Mouse (Mus musculus): ENCODE data around the gene Lifr.

Gene Lifr

GRCm38 (mm10) chr15:7090211-7090765 is at the start of gene Lifr:
Lifr (plus strand) TSS chr15:7090614.
- no peak for DNase-seq

DNA sequence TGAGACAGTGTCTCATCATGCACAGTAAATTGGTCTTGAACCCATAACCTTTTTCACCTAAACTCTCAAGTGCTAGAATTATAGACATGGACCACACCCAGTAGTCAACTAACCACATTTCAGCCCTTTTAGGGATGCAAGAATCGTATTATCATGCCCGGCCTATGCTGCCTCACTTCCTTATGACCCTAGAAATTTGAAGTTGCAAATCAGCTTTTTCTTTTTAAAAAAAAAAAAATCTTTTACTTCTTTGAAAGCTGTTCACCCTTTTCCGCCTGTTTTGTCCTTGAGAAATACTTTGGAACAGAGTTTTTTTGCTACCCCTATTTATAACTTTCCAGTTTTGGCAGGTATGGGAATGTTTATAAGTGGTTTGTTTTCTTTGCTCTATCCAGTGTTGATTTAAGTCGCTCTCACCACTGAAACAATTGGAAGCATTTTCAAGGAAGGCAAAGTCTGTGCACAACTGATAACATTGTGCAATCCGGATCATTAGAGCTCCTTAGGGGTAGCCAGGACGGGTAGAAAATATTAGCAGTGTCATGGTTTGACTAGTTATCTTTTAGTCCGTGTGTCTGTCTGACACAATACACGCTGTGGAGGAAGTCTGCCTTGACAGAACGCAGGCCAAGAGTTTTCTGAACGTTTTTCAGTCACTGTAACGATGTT is 46.2 kb upstream of the Lifr start:
- DNase-seq = no peak

DNA sequence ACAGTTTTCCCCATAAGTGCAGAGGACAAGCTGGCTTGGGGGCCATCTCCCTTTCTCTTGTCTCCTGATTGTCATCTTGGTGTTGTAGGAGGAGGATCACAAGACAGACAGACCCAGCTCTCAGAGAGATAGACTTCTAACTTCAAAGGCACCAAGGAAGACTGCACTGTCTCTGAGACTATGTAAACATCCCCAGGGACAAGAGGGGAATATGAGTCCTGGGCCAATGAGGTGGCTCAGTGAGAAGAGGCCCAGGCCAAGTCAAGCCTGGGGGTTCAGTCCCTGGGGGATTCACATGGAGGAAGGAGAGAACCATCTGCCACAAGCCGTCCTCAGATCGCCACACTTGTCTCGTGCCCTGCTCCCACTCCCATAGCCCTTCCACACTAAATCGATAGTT is 45.4 kb upstream of the Lifr start:
- DNase-seq = no peak

DNA sequence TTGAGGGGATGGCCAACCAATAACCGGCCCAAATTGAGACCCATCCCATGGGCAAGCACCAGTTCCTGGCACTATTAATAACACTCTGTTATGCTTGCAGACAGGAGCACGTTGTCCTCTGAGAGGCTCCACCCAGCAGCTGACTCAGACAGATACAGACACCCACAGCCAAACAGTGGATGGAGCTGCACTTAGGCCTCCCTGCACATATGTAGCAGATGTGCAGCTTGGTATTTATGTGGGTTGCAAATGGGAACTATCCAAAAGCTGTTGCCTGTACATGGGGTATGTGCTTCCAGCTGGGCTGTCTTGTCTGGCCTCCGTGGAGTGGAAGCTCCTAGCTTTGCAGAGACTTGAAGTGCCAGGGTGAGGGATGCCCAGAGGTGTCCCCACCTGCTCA is 42.5 kb upstream of the Lifr start:
- DNase-seq = no peak

GRCm38 (mm10) chr15:7048916-7049315 is 41.5 kb upstream of the Lifr start:
- no peak for DNase-seq

GRCm38 (mm10) chr15:7051666-7052065 is 38.7 kb upstream of the Lifr start:
- no peak for DNase-seq

- DNase-seq = no peak
Observed at GRCm38 (mm10) chr15:7052117-7052516, 38.3 kb upstream of the Lifr start.

GRCm38 (mm10) chr15:7056851-7057250 is 33.6 kb upstream of the Lifr start:
- DNase-seq = no peak

- no peak for DNase-seq
Observed at GRCm38 (mm10) chr15:7060522-7060921, 29.9 kb upstream of the Lifr start.

GRCm38 (mm10) chr15:7061995-7062697 is 28.3 kb upstream of the Lifr start:
- DNase-seq = no peak

GRCm38 (mm10) chr15:7062698-7063009 is 27.8 kb upstream of the Lifr start:
- DNase-seq = no peak

- DNase-seq = no peak
Observed at GRCm38 (mm10) chr15:7063521-7064240, 26.7 kb upstream of the Lifr start.

- no peak for DNase-seq
Observed at GRCm38 (mm10) chr15:7064992-7065523, 25.4 kb upstream of the Lifr start.

- DNase-seq = no peak
Observed at GRCm38 (mm10) chr15:7065624-7066023, 24.8 kb upstream of the Lifr start.

DNA sequence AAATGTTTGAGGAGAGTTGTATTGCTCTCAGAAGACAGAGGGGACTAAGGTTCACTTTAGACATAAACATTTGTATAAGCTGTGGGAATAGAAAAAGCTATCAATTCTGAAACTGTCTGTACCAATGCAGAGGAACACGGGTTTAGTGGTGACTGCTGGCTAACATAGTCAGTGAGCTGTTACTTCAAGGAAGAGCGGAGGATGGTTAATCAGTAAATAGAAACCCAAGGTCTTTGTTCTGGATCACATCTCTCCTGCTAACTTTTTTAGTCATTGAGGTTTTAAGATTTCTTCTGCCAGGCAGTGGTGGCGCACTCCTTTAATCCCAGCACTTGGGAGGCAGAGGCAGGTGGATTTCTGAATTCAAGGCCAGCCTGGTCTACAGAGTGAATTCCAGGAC is 23.7 kb upstream of the Lifr start:
- DNase-seq = no peak

GRCm38 (mm10) chr15:7069374-7069773 is 21.0 kb upstream of the Lifr start:
- DNase-seq = no peak

- no peak for DNase-seq
Observed at GRCm38 (mm10) chr15:7070199-7070794, 20.1 kb upstream of the Lifr start.

GRCm38 (mm10) chr15:7073269-7073668 is 17.1 kb upstream of the Lifr start:
- no peak for DNase-seq

DNA sequence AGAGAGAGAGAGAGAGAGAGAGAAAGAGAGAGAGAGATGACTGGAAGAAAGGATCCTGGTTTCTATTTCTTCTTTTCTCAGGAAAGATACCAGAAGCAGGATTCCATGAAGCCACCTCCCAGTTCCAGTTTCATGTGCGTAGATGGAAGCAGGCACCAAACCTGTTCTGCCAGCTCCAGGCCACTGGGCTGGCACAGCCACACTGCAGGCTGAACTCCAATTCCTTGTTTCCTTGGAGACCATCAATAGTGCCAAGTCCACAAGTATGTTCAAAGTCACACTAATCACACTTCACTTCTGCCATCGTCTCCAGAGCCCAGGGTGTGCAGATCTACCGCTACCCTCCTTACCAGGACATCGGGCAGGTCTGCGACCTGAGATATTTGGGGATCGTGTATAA is 15.2 kb upstream of the Lifr start:
- no peak for DNase-seq

- DNase-seq = no peak
Observed at GRCm38 (mm10) chr15:7078356-7078755, 12.1 kb upstream of the Lifr start.

GRCm38 (mm10) chr15:7079631-7080337 is 10.6 kb upstream of the Lifr start:
- DNase-seq = no peak

GRCm38 (mm10) chr15:7080916-7081626 is 9.3 kb upstream of the Lifr start:
- no peak for DNase-seq
